Mouse (Mus musculus): ENCODE data around the gene Pla1a. TPM values are rescaled to one million over a fixed set of nuclear protein-coding genes. Genes with fewer than 3 reads are reported as not detected.

Pla1a gene
- polyA plus RNA-seq, 1 experiment, result 1.6 TPM

- Histone ChIP-seq H3K4me1 (ENCODE audit: control insufficient read depth, insufficient read depth, low read length) (no peaks in the 10 kb centered on the region), H3K4me3 (replicated peaks; ENCODE audit: insufficient read depth, low read depth, low read length) (no peak overlapping the region), H3K27me3 (ENCODE audit: control insufficient read depth, insufficient read depth, low read length) (no peaks in the 10 kb centered on the region), H3K27ac (ENCODE audit: insufficient read depth, low read length) (no peak overlapping the region)
- TF ChIP-seq CTCF (IDR thresholded peaks at IDR 0.05; ENCODE audit: borderline replicate concordance, insufficient read depth, low read depth, low read length) (no peak), POLR2A (IDR thresholded peaks at IDR 0.05; ENCODE audit: borderline replicate concordance, insufficient read depth, low read length) (no peak)
- 76% methylated on average over 8 of the region's 8 CpGs for WGBS
- no peak for DNase-seq
These were observed 43.6 kb downstream of the Pla1a start for GRCm38 (mm10) chr16:38389284-38389893.

- no peak for DNase-seq
- no peak overlapping the region for H3K27ac ChIP-seq (ENCODE audit: insufficient read depth, low read length)
- WGBS, result 75% methylated on average over 6 of the region's 6 CpGs
- no peaks in the 10 kb centered on the region for H3K27me3 ChIP-seq (ENCODE audit: control insufficient read depth, insufficient read depth, low read length)
- no peak overlapping the region for H3K4me3 ChIP-seq (replicated peaks; ENCODE audit: insufficient read depth, low read depth, low read length)
- TF ChIP-seq CTCF (IDR thresholded peaks at IDR 0.05; ENCODE audit: borderline replicate concordance, insufficient read depth, low read depth, low read length) (no peak), POLR2A (IDR thresholded peaks at IDR 0.05; ENCODE audit: borderline replicate concordance, insufficient read depth, low read length) (no peak)
- no peaks in the 10 kb centered on the region for H3K4me1 ChIP-seq (ENCODE audit: control insufficient read depth, insufficient read depth, low read length)
These were observed 44.2 kb downstream of the Pla1a start for GRCm38 (mm10) chr16:38388757-38389156.

- no peak for TF ChIP-seq CTCF (IDR thresholded peaks at IDR 0.05; ENCODE audit: borderline replicate concordance, insufficient read depth, low read depth, low read length)
- Histone ChIP-seq H3K4me3 (replicated peaks; ENCODE audit: insufficient read depth, low read depth, low read length) (no peak overlapping the region), H3K4me1 (ENCODE audit: control insufficient read depth, insufficient read depth, low read length) (no peaks in the 10 kb centered on the region), H3K27ac (ENCODE audit: insufficient read depth, low read length) (no peak overlapping the region), H3K27me3 (ENCODE audit: control insufficient read depth, insufficient read depth, low read length) (no peaks in the 10 kb centered on the region)
- DNase-seq, result no peak
- 90% methylated on average over 6 of the region's 6 CpGs for WGBS
These were observed 45.6 kb downstream of the Pla1a start for GRCm38 (mm10) chr16:38387389-38387788.

GRCm38 (mm10) chr16:38385700-38386099, 47.2 kb downstream of the Pla1a start:
- H3K27ac ChIP-seq (ENCODE audit: insufficient read depth, low read length), result no peak overlapping the region
- no peaks in the 10 kb centered on the region for H3K27me3 ChIP-seq (ENCODE audit: control insufficient read depth, insufficient read depth, low read length)
- TF ChIP-seq CTCF (IDR thresholded peaks at IDR 0.05; ENCODE audit: borderline replicate concordance, insufficient read depth, low read depth, low read length), result no peak
- H3K4me3 ChIP-seq (replicated peaks; ENCODE audit: insufficient read depth, low read depth, low read length), result no peak overlapping the region
- H3K4me1 ChIP-seq (ENCODE audit: control insufficient read depth, insufficient read depth, low read length), result no peaks in the 10 kb centered on the region
- no peak for DNase-seq
- 96% methylated on average over 4 of the region's 4 CpGs for WGBS

GRCm38 (mm10) chr16:38385184-38385634, 47.7 kb downstream of the Pla1a start:
- TF ChIP-seq POLR2A (IDR thresholded peaks at IDR 0.05; ENCODE audit: borderline replicate concordance, insufficient read depth, low read length) (no peak), CTCF (IDR thresholded peaks at IDR 0.05; ENCODE audit: borderline replicate concordance, insufficient read depth, low read depth, low read length) (no peak)
- no peak for DNase-seq
- WGBS, result 86% methylated on average over 6 of the region's 6 CpGs

GRCm38 (mm10) chr16:38383683-38384082, 49.3 kb downstream of the Pla1a start:
- no peaks in the 10 kb centered on the region for H3K4me1 ChIP-seq (ENCODE audit: control insufficient read depth, insufficient read depth, low read length)
- WGBS, result 65% methylated on average over 2 of the region's 2 CpGs
- H3K27ac ChIP-seq (ENCODE audit: insufficient read depth, low read length), result no peak overlapping the region
- no peak for DNase-seq
- H3K27me3 ChIP-seq (ENCODE audit: control insufficient read depth, insufficient read depth, low read length), result no peaks in the 10 kb centered on the region
- H3K4me3 ChIP-seq (replicated peaks; ENCODE audit: insufficient read depth, low read depth, low read length), result no peak overlapping the region
- TF ChIP-seq CTCF (IDR thresholded peaks at IDR 0.05; ENCODE audit: borderline replicate concordance, insufficient read depth, low read depth, low read length), result no peak
- no peak for TF ChIP-seq POLR2A (IDR thresholded peaks at IDR 0.05; ENCODE audit: borderline replicate concordance, insufficient read depth, low read length)

More at GRCm38 (mm10) chr16:38385184-38385634, 47.7 kb downstream of the Pla1a start:
- Histone ChIP-seq H3K27ac (ENCODE audit: insufficient read depth, low read length) (no peak overlapping the region), H3K4me3 (replicated peaks; ENCODE audit: insufficient read depth, low read depth, low read length) (no peak overlapping the region), H3K4me1 (ENCODE audit: control insufficient read depth, insufficient read depth, low read length) (no peaks in the 10 kb centered on the region), H3K27me3 (ENCODE audit: control insufficient read depth, insufficient read depth, low read length) (no peaks in the 10 kb centered on the region)

- H3K4me1 ChIP-seq (ENCODE audit: control insufficient read depth, insufficient read depth, low read length), result no peaks in the 10 kb centered on the region
- TF ChIP-seq CTCF (IDR thresholded peaks at IDR 0.05; ENCODE audit: borderline replicate concordance, insufficient read depth, low read depth, low read length), result no peak
- no peak for TF ChIP-seq POLR2A (IDR thresholded peaks at IDR 0.05; ENCODE audit: borderline replicate concordance, insufficient read depth, low read length)
- no peaks in the 10 kb centered on the region for H3K27me3 ChIP-seq (ENCODE audit: control insufficient read depth, insufficient read depth, low read length)
- no peak overlapping the region for H3K4me3 ChIP-seq (replicated peaks; ENCODE audit: insufficient read depth, low read depth, low read length)
- 97% methylated on average over 3 of the region's 3 CpGs for whole genome bisulfite sequencing
- no peak for DNase-seq
- no peak overlapping the region for H3K27ac ChIP-seq (ENCODE audit: insufficient read depth, low read length)
These were observed 53.0 kb downstream of the Pla1a start for GRCm38 (mm10) chr16:38379926-38380325.

GRCm38 (mm10) chr16:38379493-38379892, 53.5 kb downstream of the Pla1a start:
- no peak overlapping the region for H3K27ac ChIP-seq (ENCODE audit: insufficient read depth, low read length)
- TF ChIP-seq POLR2A (IDR thresholded peaks at IDR 0.05; ENCODE audit: borderline replicate concordance, insufficient read depth, low read length), result no peak
- no peak for TF ChIP-seq CTCF (IDR thresholded peaks at IDR 0.05; ENCODE audit: borderline replicate concordance, insufficient read depth, low read depth, low read length)
- DNase-seq, result no peak
- H3K27me3 ChIP-seq (ENCODE audit: control insufficient read depth, insufficient read depth, low read length), result no peaks in the 10 kb centered on the region
- no peak overlapping the region for H3K4me3 ChIP-seq (replicated peaks; ENCODE audit: insufficient read depth, low read depth, low read length)
- no peaks in the 10 kb centered on the region for H3K4me1 ChIP-seq (ENCODE audit: control insufficient read depth, insufficient read depth, low read length)
- 33% methylated on average over 3 of the region's 3 CpGs for WGBS

All from cerebellum, adult 2 months (tissue).